Mouse (Mus musculus): ENCODE data around the gene Gm20815. TPM values are rescaled to one million over a fixed set of nuclear protein-coding genes. Genes with fewer than 3 reads are reported as not detected.

The Gm20815 gene
- not detected in 2 replicates for polyA plus RNA-seq (2012; rRNA removed)

DNA sequence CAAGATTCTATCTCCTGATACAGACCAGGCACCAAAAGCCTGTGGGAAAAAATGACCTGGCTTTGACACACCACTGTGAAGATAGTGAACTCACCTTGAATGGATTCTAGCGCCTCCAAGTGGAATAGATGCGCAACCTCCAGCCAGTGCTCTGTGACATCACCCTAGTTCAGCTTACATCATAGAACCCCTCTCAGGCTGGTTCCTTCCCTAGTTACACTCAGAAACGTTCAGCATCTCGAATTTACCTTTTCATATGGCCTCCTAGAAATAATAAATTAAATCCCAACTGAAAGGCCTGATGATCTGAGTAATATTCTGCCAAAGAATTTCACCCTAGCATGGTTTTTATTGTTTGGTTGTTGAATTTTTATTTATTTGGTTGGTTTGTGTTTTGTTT is at the start of gene Gm20815:
Gm20815 (minus strand) TSS at position 101 of the 400 bp plus-strand sequence.

